Mouse (Mus musculus) bone marrow, adult 2 months (tissue): ENCODE measurements around the gene Frmd7.

Experiments
- CTCF ChIP-seq: fragments of 200-500 bp; IDR thresholded peaks from 2 replicates; pipeline ENCODE4 v1.5.1; 2011; ENCODE audit warnings: low read length, control low read depth; ENCODE audit not compliant: control insufficient read depth, insufficient read depth
- POLR2A ChIP-seq: fragments of 200-500 bp; IDR thresholded peaks from 2 replicates; pipeline ENCODE4 v1.6.1; 2011; ENCODE audit warnings: low read depth, mild to moderate bottlenecking, control low read depth, low read length, borderline replicate concordance; ENCODE audit not compliant: control insufficient read depth

- TF ChIP-seq POLR2A = no peak
- TF ChIP-seq CTCF = no peak
These were observed 35.9 kb upstream of the Frmd7 start for GRCm38 (mm10) chrX:50978428-50978827.
